ENCODE assay signal across 26 mouse cellular contexts in genomic region chr1:78320291-78320690, GRCm38 (mm10). TPM values are rescaled to one million over a fixed set of nuclear protein-coding genes. Genes with fewer than 3 reads are reported as not detected.
"Had no signal": no experiment of that assay in that cellular context is flagged by ENCODE, and none has a peak within 500 bp of the region (broad histone marks: within the 10 kb centered on the region; RNA-seq: fewer than 3 reads in every experiment).

No protein-coding gene starts in this region.

- H3K27ac ChIP-seq: heart, embryonic 13.5 days; heart, embryonic 15.5 days; hindbrain, embryonic 13.5 days; hindbrain, embryonic 15.5 days; hindbrain, postnatal 0 days; kidney, embryonic 15.5 days; kidney, postnatal 0 days; left cerebral cortex, adult 2 months; limb, embryonic 13.5 days; limb, embryonic 15.5 days; liver, embryonic 12.5 days had no signal

- H3K9ac ChIP-seq: forebrain, postnatal 0 days; heart, embryonic 13.5 days; heart, embryonic 15.5 days; hindbrain, embryonic 13.5 days; hindbrain, embryonic 15.5 days; kidney, embryonic 15.5 days; limb, embryonic 13.5 days; limb, embryonic 15.5 days; liver, embryonic 12.5 days had no signal

- H3K4me3 ChIP-seq: heart, embryonic 13.5 days; heart, embryonic 15.5 days; hindbrain, embryonic 13.5 days; hindbrain, embryonic 15.5 days; kidney, embryonic 15.5 days; left cerebral cortex, adult 2 months; limb, embryonic 13.5 days; limb, embryonic 15.5 days; liver, embryonic 12.5 days had no signal

- H3K4me2 ChIP-seq: heart, embryonic 11.5 days; heart, embryonic 13.5 days; heart, embryonic 15.5 days; hindbrain, embryonic 13.5 days; hindbrain, embryonic 15.5 days; kidney, embryonic 15.5 days; limb, embryonic 13.5 days; limb, embryonic 15.5 days; liver, embryonic 12.5 days had no signal

- H3K27me3 ChIP-seq: hindbrain, embryonic 13.5 days; hindbrain, embryonic 15.5 days; kidney, embryonic 15.5 days; limb, embryonic 13.5 days; limb, embryonic 15.5 days; liver, embryonic 12.5 days had no signal

- ATAC-seq: forebrain, postnatal 0 days; hindbrain, postnatal 0 days; liver, embryonic 12.5 days had no signal

- DNase-seq: forebrain, postnatal 0 days; gastrocnemius, postnatal 14 days; gastrocnemius, postnatal 36 days; heart, adult 18-20 months; heart, postnatal 14 days; heart, postnatal 36 days; kidney, adult 11 months; kidney, adult 2 months; kidney, adult 9 months; kidney, postnatal 14 days; kidney, postnatal 36 days; layer of hippocampus, adult 9-11 months had no signal

- H3K4me1 ChIP-seq: heart, embryonic 13.5 days; heart, embryonic 15.5 days; hindbrain, embryonic 13.5 days; hindbrain, embryonic 15.5 days; limb, embryonic 13.5 days; limb, embryonic 15.5 days; liver, embryonic 12.5 days had no signal

- H3K36me3 ChIP-seq: heart, embryonic 13.5 days; heart, embryonic 15.5 days; hindbrain, embryonic 13.5 days; hindbrain, embryonic 15.5 days; kidney, embryonic 15.5 days; limb, embryonic 13.5 days; limb, embryonic 15.5 days; liver, embryonic 12.5 days had no signal

- H3K9me3 ChIP-seq: heart, embryonic 13.5 days; heart, embryonic 15.5 days; hindbrain, embryonic 13.5 days; hindbrain, embryonic 15.5 days; kidney, embryonic 15.5 days; limb, embryonic 13.5 days; limb, embryonic 15.5 days; liver, embryonic 12.5 days had no signal

RNA-seq across cellular contexts. Expression of gene Sgpp2, which starts 10.1 kb away (rescaled TPM):
- total RNA-seq: gastrocnemius, adult 18-20 months; gastrocnemius, adult 8-10 months; gastrocnemius, postnatal 36 days had no signal
